Mouse (Mus musculus) spleen, postnatal 10 days (tissue): Measurements from ENCODE around the gene Hist2h2be.
"Not testable (repeated sequence)": the region's sequence is repeated elsewhere in the genome, so short reads cannot be mapped to it uniquely, and the experiment has no call there.

Experiments used
- DNase-seq, 2 experiments: peaks; one replicate each; pipeline ENCODE4 v3.0.0; 2021 to 2022; ENCODE audit warnings: low spot score in 2 of 2

The Hist2h2be gene

GRCm38 (mm10) chr3:96198601-96199251, 22.2 kb upstream of the Hist2h2be start:
- not testable (repeated sequence) for DNase-seq

GRCm38 (mm10) chr3:96199731-96200130, 21.2 kb upstream of the Hist2h2be start:
- no peak for DNase-seq

GRCm38 (mm10) chr3:96207819-96208218, 13.1 kb upstream of the Hist2h2be start:
- no peak for DNase-seq

GRCm38 (mm10) chr3:96209242-96209641, 11.7 kb upstream of the Hist2h2be start:
- DNase-seq, result no peak

- DNase-seq, result peak; percentile 54 to 65
These were observed 1.7 kb upstream of the Hist2h2be start for GRCm38 (mm10) chr3:96219191-96219641.

- peak; percentile 81 to 91 for DNase-seq
These were observed 1.2 kb upstream of the Hist2h2be start, which contains the start of the genes Bola1 and Hist2h2ab for GRCm38 (mm10) chr3:96219661-96220130. Gene Bola1, minus strand, starts transcription at chr3:96219709. Gene Hist2h2ab, plus strand, starts transcription at chr3:96219865.

GRCm38 (mm10) chr3:96220131-96220764, 671 bp upstream of the Hist2h2be start:
- not testable (repeated sequence) for DNase-seq

- DNase-seq, result peak; percentile 62 to 75
These were observed 720 bp downstream of the Hist2h2be start for GRCm38 (mm10) chr3:96221640-96222038.

GRCm38 (mm10) chr3:96222774-96223173, 1.9 kb downstream of the Hist2h2be start:
- DNase-seq, result peak in 1 of 2 experiments; percentile 17

GRCm38 (mm10) chr3:96225421-96225820, 4.5 kb downstream of the Hist2h2be start:
- no peak for DNase-seq

GRCm38 (mm10) chr3:96226695-96227648, 6.1 kb downstream of the Hist2h2be start:
- DNase-seq, result no peak

- DNase-seq, result no peak
These were observed 7.9 kb downstream of the Hist2h2be start for GRCm38 (mm10) chr3:96228828-96229227.

- no peak for DNase-seq
These were observed 9.5 kb downstream of the Hist2h2be start for GRCm38 (mm10) chr3:96230404-96230803.

GRCm38 (mm10) chr3:96230910-96231757, 10.2 kb downstream of the Hist2h2be start:
- DNase-seq, result no peak

- DNase-seq, result no peak
These were observed 10.8 kb downstream of the Hist2h2be start for GRCm38 (mm10) chr3:96231758-96232120.

- DNase-seq, result no peak
These were observed 14.0 kb downstream of the Hist2h2be start for GRCm38 (mm10) chr3:96234914-96235313.

GRCm38 (mm10) chr3:96235836-96236235, 14.9 kb downstream of the Hist2h2be start:
- DNase-seq, result no peak

GRCm38 (mm10) chr3:96236834-96237334, 16.0 kb downstream of the Hist2h2be start:
- DNase-seq, result peak in 1 of 2 experiments; percentile 45

GRCm38 (mm10) chr3:96237335-96237903, 16.5 kb downstream of the Hist2h2be start:
- peak in 1 of 2 experiments; percentile 53 for DNase-seq

GRCm38 (mm10) chr3:96237904-96238511, 17.1 kb downstream of the Hist2h2be start:
- peak; percentile 46 to 49 for DNase-seq
